Mouse (Mus musculus) forebrain, embryonic 14.5 days (tissue): ENCODE data around the gene Col4a2. TPM values are rescaled to one million over a fixed set of nuclear protein-coding genes. Genes with fewer than 3 reads are reported as not detected.

Experiments
- ATAC-seq: fragments of 200-750 bp; cut with Nextera tagmentation; 2 replicates; pipeline ENCODE4 v1.8.0; 2017; ENCODE audit warnings: mild to moderate bottlenecking, moderate library complexity
- DNase-seq: peaks from one replicate; pipeline ENCODE4 v3.0.0-alpha.2; 2015; ENCODE audit warnings: low spot score
- H3K27ac ChIP-seq: fragments of 300-500 bp; sonication (generic); 2 replicates; pipeline ENCODE4 v1.5.1; 2014; ENCODE audit warnings: low read depth, mild to moderate bottlenecking, control low read depth, low read length, moderate library complexity
- H3K27me3 ChIP-seq: fragments of 300-500 bp; sonication (generic); replicated peaks from 2 replicates; pipeline ENCODE4 v1.6.1; 2014; ENCODE audit warnings: low read length, control low read depth, mixed read lengths; ENCODE audit not compliant: control insufficient read depth, insufficient read depth
- H3K36me3 ChIP-seq: fragments of 300-500 bp; sonication (generic); 2 replicates; pipeline ENCODE4 v1.6.1; 2014; ENCODE audit warnings: low read length, control low read depth; ENCODE audit not compliant: control insufficient read depth, insufficient read depth
- H3K4me1 ChIP-seq: fragments of 300-500 bp; sonication (generic); 2 replicates; pipeline ENCODE4 v1.6.1; 2014; ENCODE audit warnings: antibody characterized with exemption, low read length, control low read depth; ENCODE audit not compliant: control insufficient read depth, insufficient read depth
- H3K4me2 ChIP-seq: fragments of 300-500 bp; sonication (generic); 2 replicates; pipeline ENCODE4 v1.6.1; 2014; ENCODE audit warnings: mild to moderate bottlenecking, control low read depth, low read length
- H3K4me3 ChIP-seq: fragments of 300-500 bp; sonication (generic); 2 replicates; pipeline ENCODE4 v1.5.1; 2014; ENCODE audit warnings: low read depth, low read length, control low read depth
- H3K9ac ChIP-seq: fragments of 300-500 bp; sonication (generic); 2 replicates; pipeline ENCODE4 v1.6.1; 2014; ENCODE audit warnings: mild to moderate bottlenecking, low read length, control low read depth, moderate library complexity
- H3K9me3 ChIP-seq: fragments of 300-500 bp; sonication (generic); replicated peaks from 2 replicates; pipeline ENCODE4 v1.6.1; 2016; ENCODE audit warnings: low read length, control low read depth, mixed read lengths; ENCODE audit not compliant: control insufficient read depth
- WGBS: fragments of 180-500 bp; shearing (Covaris S2); extraction: QIAGEN DNeasy Blood & Tissue Kit; methylation state at CpG from one replicate; pipeline ENCODE4 v1.1.7; 2014; 5-methylcytosine and 5-hydroxymethylcytosine counted together
- polyA plus RNA-seq: library from polyadenylated mRNA; unstranded; fragments of >200 nt; fragmentation: Nextera tagmentation; extraction: Ambion mirVana; gene quantifications from 2 replicates; pipeline ENCODE4 v1.2.1, GENCODE M21; 2014

Gene Col4a2
- polyA plus RNA-seq, 1 experiment from 2014 or later: 19.1 TPM

- no peak overlapping the region for H3K9ac ChIP-seq
- H3K4me1 ChIP-seq: no peaks in the 10 kb centered on the region
- H3K9me3 ChIP-seq: no peaks in the 10 kb centered on the region
- no peak overlapping the region for H3K4me2 ChIP-seq
- WGBS: 52% methylated on average over 12 of the region's 12 CpGs
- H3K4me3 ChIP-seq: no peak overlapping the region
- ATAC-seq: no peak
- no peak for DNase-seq
- no peaks in the 10 kb centered on the region for H3K27me3 ChIP-seq
- no peak overlapping the region for H3K27ac ChIP-seq
- H3K36me3 ChIP-seq: no peaks in the 10 kb centered on the region
Measured at GRCm38 (mm10) chr8:11437862-11438261, 125.3 kb downstream of the Col4a2 start.

DNA sequence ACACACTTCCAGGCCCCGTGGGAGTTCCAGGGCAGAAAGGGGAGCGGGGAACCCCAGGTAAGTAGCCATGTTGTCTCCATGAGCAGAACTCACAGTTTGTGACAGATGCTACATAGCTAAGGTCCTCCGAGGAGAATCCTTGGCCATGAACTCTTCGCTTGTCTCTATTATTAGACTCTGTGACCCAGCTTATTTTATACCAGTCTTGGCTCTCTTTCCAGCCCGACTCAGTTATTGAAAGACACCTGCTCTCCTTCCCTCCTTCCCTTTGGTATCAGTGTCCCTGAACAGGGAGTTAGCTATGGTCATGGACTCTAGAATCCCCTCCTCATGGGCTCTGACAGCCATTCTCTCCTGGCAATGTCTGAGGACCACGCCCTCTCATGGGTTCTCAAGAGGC is 128.7 kb downstream of the Col4a2 start:
- H3K27ac ChIP-seq: no peak overlapping the region
- H3K9ac ChIP-seq: no peak overlapping the region
- no peaks in the 10 kb centered on the region for H3K27me3 ChIP-seq
- DNase-seq (no peak), ATAC-seq (no peak)
- WGBS: 94% methylated on average over 6 of the region's 6 CpGs
- no peak overlapping the region for H3K4me2 ChIP-seq
- no peak overlapping the region for H3K4me3 ChIP-seq
- H3K36me3 ChIP-seq: no peaks in the 10 kb centered on the region
- H3K4me1 ChIP-seq: no peaks in the 10 kb centered on the region
- no peaks in the 10 kb centered on the region for H3K9me3 ChIP-seq

DNA sequence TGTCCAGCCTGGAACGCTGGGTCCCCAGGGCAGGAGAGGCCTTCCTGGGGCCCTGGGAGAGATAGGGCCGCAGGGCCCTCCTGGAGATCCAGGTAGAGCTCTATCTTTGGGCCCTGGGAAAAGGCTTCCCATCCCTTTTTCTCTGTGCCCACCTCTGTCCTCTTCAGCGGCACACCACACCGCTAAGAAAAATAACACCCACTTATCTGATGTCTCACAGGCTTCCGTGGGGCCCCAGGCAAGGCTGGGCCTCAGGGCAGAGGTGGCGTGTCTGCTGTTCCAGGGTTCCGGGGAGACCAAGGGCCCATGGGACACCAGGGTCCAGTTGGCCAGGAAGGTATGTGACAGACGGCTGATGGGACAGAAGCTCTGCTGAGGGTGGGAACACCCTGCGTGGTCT is 131.0 kb downstream of the Col4a2 start:
- WGBS: 90% methylated on average over 9 of the region's 9 CpGs
- H3K4me3 ChIP-seq: no peak overlapping the region
- ATAC-seq (no peak), DNase-seq (no peak)
- H3K9me3 ChIP-seq: no peaks in the 10 kb centered on the region
- H3K27ac ChIP-seq: no peak overlapping the region
- no peaks in the 10 kb centered on the region for H3K36me3 ChIP-seq
- no peak overlapping the region for H3K4me2 ChIP-seq
- H3K27me3 ChIP-seq: no peaks in the 10 kb centered on the region
- H3K9ac ChIP-seq: no peak overlapping the region
- H3K4me1 ChIP-seq: no peaks in the 10 kb centered on the region

DNA sequence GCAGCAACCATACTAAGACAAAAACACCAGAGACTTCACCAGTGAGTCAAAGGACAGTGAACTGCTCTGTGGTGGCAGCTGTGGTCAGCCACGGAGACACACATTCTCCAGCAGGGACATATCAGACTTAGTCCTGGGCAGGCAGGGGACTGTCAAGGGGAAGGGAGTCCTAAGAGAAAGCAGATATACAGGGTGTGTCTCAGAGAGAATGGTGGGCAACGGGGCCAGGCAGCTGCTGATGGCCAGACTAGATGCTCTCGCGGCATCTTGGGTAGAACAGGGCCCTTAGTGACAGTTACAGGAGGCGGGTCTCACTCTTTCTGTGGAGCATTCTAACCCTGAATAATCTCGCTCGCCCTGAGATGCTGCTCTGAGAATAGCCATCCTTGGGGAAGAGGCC is 131.6 kb downstream of the Col4a2 start:
- Histone ChIP-seq H3K36me3 (no peaks in the 10 kb centered on the region), H3K9me3 (no peaks in the 10 kb centered on the region), H3K4me1 (no peaks in the 10 kb centered on the region), H3K27me3 (no peaks in the 10 kb centered on the region), H3K4me3 (no peak overlapping the region), H3K9ac (no peak overlapping the region), H3K27ac (no peak overlapping the region), H3K4me2 (no peak overlapping the region)
- 86% methylated on average over 7 of the region's 7 CpGs for WGBS
- ATAC-seq (no peak), DNase-seq (no peak)

- DNase-seq: no peak
- ATAC-seq: no peak
- Histone ChIP-seq H3K27me3 (no peaks in the 10 kb centered on the region), H3K4me1 (no peaks in the 10 kb centered on the region), H3K36me3 (no peaks in the 10 kb centered on the region), H3K4me3 (no peak overlapping the region), H3K27ac (no peak overlapping the region), H3K4me2 (no peak overlapping the region), H3K9me3 (no peaks in the 10 kb centered on the region), H3K9ac (no peak overlapping the region)
- 93% methylated on average over 13 of the region's 13 CpGs for WGBS
Measured at GRCm38 (mm10) chr8:11445790-11446189, 133.2 kb downstream of the Col4a2 start.

GRCm38 (mm10) chr8:11447910-11448570 is 135.4 kb downstream of the Col4a2 start:
- H3K27ac ChIP-seq: no peak overlapping the region
- DNase-seq (no peak), ATAC-seq (no peak)
- H3K4me2 ChIP-seq: no peak overlapping the region
- no peaks in the 10 kb centered on the region for H3K9me3 ChIP-seq
- H3K4me3 ChIP-seq: no peak overlapping the region
- H3K9ac ChIP-seq: no peak overlapping the region
- no peaks in the 10 kb centered on the region for H3K27me3 ChIP-seq
- no peaks in the 10 kb centered on the region for H3K4me1 ChIP-seq
- no peaks in the 10 kb centered on the region for H3K36me3 ChIP-seq
- WGBS: 94% methylated on average over 23 of the region's 23 CpGs

DNA sequence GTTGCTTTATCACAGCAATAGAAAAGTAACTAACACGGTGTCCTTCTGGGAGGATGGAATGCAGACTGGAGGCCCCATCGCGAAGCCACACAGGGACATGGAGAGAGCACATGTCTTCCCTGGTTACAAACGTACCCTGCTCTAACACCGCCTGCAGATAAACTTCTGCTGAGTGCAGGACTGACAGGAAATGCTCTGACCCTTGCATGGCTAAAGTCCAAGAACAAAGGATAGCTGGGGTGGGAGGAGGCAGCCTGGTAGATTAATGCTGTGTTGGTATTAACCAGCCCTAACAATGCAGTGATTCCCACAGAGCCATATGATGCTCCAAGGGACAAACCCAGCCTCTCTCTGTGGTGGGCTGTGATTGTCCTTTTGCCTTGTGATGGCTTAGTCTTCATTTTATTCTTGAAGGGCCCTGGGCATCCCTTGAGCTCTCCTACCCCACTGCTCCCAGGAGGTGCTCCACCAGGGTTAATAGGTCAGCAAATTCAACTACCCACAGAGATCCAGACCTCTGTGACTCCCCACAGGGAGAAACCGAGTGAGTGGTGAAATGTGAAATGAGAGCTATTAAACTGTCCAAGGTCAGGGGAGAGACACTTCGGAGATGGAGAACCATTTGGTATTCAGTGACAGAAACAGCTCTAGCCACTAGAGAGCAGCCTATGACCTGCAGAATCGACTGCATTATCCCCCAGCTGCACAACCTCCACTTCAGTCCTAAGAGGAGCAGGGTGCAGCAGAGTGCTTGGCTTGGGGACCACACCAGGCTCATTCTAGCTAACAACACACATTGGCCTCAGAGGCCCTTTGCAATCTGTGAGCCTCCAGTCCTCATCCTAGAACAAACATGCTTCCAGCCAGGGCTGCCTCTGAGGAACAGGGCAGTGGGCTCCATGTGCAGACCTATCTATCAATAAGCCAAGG is 137.8 kb downstream of the Col4a2 start:
- Histone ChIP-seq H3K9me3 (no peaks in the 10 kb centered on the region), H3K27ac (no peak overlapping the region), H3K36me3 (no peaks in the 10 kb centered on the region), H3K4me3 (no peak overlapping the region), H3K4me1 (no peaks in the 10 kb centered on the region), H3K4me2 (no peak overlapping the region), H3K9ac (no peak overlapping the region), H3K27me3 (no peaks in the 10 kb centered on the region)
- WGBS: 43% methylated on average over 8 of the region's 8 CpGs
- DNase-seq (peak; percentile 46), ATAC-seq (peak; percentile 48; the same call in 1 of the 2 replicates)

GRCm38 (mm10) chr8:11452152-11452551 is 139.5 kb downstream of the Col4a2 start:
- 100% methylated on average over 1 of the region's 1 CpGs for WGBS
- ATAC-seq (no peak), DNase-seq (no peak)
- Histone ChIP-seq H3K36me3 (no peaks in the 10 kb centered on the region), H3K9me3 (no peaks in the 10 kb centered on the region), H3K4me2 (no peak overlapping the region), H3K27ac (no peak overlapping the region), H3K9ac (no peak overlapping the region), H3K4me1 (no peaks in the 10 kb centered on the region), H3K27me3 (no peaks in the 10 kb centered on the region), H3K4me3 (no peak overlapping the region)

GRCm38 (mm10) chr8:11452559-11452958 is 140.0 kb downstream of the Col4a2 start:
- WGBS: 38% methylated on average over 3 of the region's 3 CpGs
- H3K4me3 ChIP-seq: no peak overlapping the region
- DNase-seq: no peak
- ATAC-seq: no peak
- no peaks in the 10 kb centered on the region for H3K4me1 ChIP-seq
- H3K36me3 ChIP-seq: no peaks in the 10 kb centered on the region
- no peaks in the 10 kb centered on the region for H3K27me3 ChIP-seq
- no peak overlapping the region for H3K27ac ChIP-seq
- no peaks in the 10 kb centered on the region for H3K9me3 ChIP-seq
- no peak overlapping the region for H3K4me2 ChIP-seq
- no peak overlapping the region for H3K9ac ChIP-seq
